Mouse (Mus musculus): ENCODE results near the gene Nek11. TPM values are rescaled to one million over a fixed set of nuclear protein-coding genes. Genes with fewer than 3 reads are reported as not detected.

The Nek11 gene
- total and polyA plus RNA-seq, 3 experiments = 0.25 TPM; not detected in 2

DNA sequence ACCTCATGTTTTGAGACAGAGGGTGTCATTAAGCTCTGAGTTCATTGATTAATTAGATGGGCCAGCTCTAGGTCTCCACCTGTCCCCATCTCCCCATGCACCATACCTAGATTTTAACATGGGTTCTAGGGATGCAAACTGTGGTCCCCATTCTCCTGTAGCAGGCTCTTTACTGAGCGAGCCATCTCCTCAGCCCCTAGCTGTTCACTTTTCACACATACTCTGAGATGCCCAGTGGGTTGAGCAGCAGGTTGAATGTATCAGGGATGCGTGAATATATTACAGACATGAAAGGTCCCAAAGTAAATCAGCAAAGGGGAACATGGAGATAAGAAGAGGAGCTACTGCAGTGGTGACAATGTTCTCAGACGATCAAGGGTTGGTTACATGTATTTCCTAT is 52.8 kb downstream of the Nek11 start:
- H3K4me3 ChIP-seq = no peak overlapping the region
- no peaks in the 10 kb centered on the region for H3K4me1 ChIP-seq (ENCODE audit: control insufficient read depth, insufficient read depth, low read length)
- no peak for DNase-seq
- WGBS = 79% methylated on average over 3 of the region's 3 CpGs
- no peak overlapping the region for H3K9ac ChIP-seq (ENCODE audit: low read depth, low read length)
- no peaks in the 10 kb centered on the region for H3K36me3 ChIP-seq (ENCODE audit: control insufficient read depth, insufficient read depth, low read length)
- H3K27ac ChIP-seq = no peak overlapping the region
- TF ChIP-seq POLR2A (IDR thresholded peaks at IDR 0.05; ENCODE audit: insufficient read depth, low read depth, low read length) = no peak
- TF ChIP-seq CTCF (IDR thresholded peaks at IDR 0.05) = no peak
- TF ChIP-seq EP300 (IDR thresholded peaks at IDR 0.05; ENCODE audit: insufficient read depth, low read depth, low read length) = no peak
- intact Hi-C loops (cut with DNase I) = no loop called here
- H3K79me2 ChIP-seq (replicated peaks; ENCODE audit: control insufficient read depth, insufficient read depth, low read length) = no peaks in the 10 kb centered on the region
- no peaks in the 10 kb centered on the region for H3K27me3 ChIP-seq (ENCODE audit: control insufficient read depth, insufficient read depth, low read length)

DNA sequence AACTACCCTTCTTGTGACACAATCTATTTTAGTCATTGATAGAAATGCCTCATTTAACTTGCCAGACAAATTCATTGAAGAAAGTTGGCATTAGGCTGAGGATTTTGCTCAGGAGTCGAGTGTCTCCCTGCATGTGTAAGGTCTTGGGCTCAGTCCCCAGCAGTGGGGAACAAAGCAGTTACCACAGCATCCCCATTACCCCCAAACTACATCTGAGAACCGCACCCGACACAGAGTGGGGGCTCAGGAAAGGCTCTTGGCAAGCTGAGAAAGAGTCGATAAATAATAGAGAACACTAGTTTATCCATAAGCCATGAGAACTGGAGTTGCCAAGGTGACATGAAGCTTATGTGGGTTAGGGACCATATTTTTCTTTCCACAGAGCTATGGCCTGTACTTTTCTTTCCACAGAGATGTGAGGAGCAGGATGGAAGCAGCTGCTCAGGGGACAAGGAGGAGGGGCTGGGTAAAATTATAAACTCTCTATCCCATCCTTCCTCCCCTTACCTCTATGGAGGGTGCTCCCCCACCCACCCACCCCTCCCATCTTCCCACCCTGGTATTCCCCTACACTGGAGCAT is 62.8 kb downstream of the Nek11 start:
- TF ChIP-seq POLR2A (IDR thresholded peaks at IDR 0.05; ENCODE audit: insufficient read depth, low read depth, low read length) = no peak
- TF ChIP-seq CTCF (IDR thresholded peaks at IDR 0.05) = no peak
- no peak for TF ChIP-seq EP300 (IDR thresholded peaks at IDR 0.05; ENCODE audit: insufficient read depth, low read depth, low read length)
- Histone ChIP-seq H3K4me1 (ENCODE audit: control insufficient read depth, insufficient read depth, low read length) (no peaks in the 10 kb centered on the region), H3K79me2 (replicated peaks; ENCODE audit: control insufficient read depth, insufficient read depth, low read length) (no peaks in the 10 kb centered on the region), H3K9ac (ENCODE audit: low read depth, low read length) (no peak overlapping the region), H3K4me3 (no peak overlapping the region), H3K27ac (no peak overlapping the region), H3K27me3 (ENCODE audit: control insufficient read depth, insufficient read depth, low read length) (no peaks in the 10 kb centered on the region), H3K36me3 (ENCODE audit: control insufficient read depth, insufficient read depth, low read length) (no peaks in the 10 kb centered on the region)
- intact Hi-C loops (cut with DNase I) = no loop called here
- 67% methylated on average over 4 of the region's 4 CpGs for WGBS
- no peak for DNase-seq

DNA sequence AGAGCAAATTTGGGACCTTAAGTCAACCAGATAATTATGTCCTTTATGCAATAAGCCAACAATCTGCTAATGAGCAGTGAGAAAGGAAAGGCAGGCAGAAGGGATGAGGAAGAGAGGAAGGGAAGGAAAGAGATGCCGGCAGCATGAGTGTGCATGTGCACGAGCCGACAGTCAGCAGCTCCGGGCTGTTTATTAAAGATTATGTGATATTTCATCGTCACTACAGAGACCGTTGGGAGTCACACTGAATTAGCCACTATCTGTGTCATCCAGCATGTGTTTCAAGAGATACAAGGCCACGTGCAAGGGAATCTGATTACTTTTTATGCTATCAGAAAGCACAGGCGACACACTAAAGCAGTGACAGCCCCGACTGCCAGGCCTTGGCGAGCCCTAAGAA is 73.5 kb downstream of the Nek11 start:
- no peak for DNase-seq
- Histone ChIP-seq H3K27me3 (ENCODE audit: control insufficient read depth, insufficient read depth, low read length) (no peaks in the 10 kb centered on the region), H3K36me3 (ENCODE audit: control insufficient read depth, insufficient read depth, low read length) (no peaks in the 10 kb centered on the region), H3K4me1 (ENCODE audit: control insufficient read depth, insufficient read depth, low read length) (no peaks in the 10 kb centered on the region), H3K79me2 (replicated peaks; ENCODE audit: control insufficient read depth, insufficient read depth, low read length) (no peaks in the 10 kb centered on the region), H3K4me3 (no peak overlapping the region), H3K9ac (ENCODE audit: low read depth, low read length) (no peak overlapping the region), H3K27ac (no peak overlapping the region)
- intact Hi-C loops (cut with DNase I) = no loop called here
- 75% methylated on average over 10 of the region's 10 CpGs for WGBS
- no peak for TF ChIP-seq CTCF (IDR thresholded peaks at IDR 0.05)
- no peak for TF ChIP-seq POLR2A (IDR thresholded peaks at IDR 0.05; ENCODE audit: insufficient read depth, low read depth, low read length)
- TF ChIP-seq EP300 (IDR thresholded peaks at IDR 0.05; ENCODE audit: insufficient read depth, low read depth, low read length) = no peak

DNA sequence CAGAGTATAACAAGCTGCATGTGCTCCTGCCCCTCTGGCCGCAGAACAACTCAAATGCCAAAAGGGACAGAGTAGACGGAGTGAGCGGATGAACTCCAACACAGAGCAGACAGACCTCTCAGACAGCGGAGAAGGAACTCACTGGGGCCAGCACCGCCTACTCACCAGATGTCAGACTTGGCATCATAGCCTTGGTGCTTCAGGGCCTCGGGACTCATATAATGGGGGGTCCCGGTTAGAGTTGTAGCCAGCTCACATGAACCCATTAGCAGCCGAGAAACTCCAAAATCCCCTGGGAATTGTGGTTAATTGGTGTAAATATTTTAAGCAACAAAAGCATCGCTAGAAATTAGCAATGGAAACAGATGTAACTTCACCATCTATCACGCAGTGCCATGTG is 82.1 kb downstream of the Nek11 start:
- WGBS = 75% methylated on average over 10 of the region's 10 CpGs
- TF ChIP-seq EP300 (IDR thresholded peaks at IDR 0.05; ENCODE audit: insufficient read depth, low read depth, low read length) = no peak
- no peak for TF ChIP-seq POLR2A (IDR thresholded peaks at IDR 0.05; ENCODE audit: insufficient read depth, low read depth, low read length)
- no peak for TF ChIP-seq CTCF (IDR thresholded peaks at IDR 0.05)
- H3K27me3 ChIP-seq (ENCODE audit: control insufficient read depth, insufficient read depth, low read length) = no peaks in the 10 kb centered on the region
- H3K4me3 ChIP-seq = no peak overlapping the region
- intact Hi-C loops (cut with DNase I) = no loop called here
- H3K9ac ChIP-seq (ENCODE audit: low read depth, low read length) = no peak overlapping the region
- no peak overlapping the region for H3K27ac ChIP-seq
- H3K79me2 ChIP-seq (replicated peaks; ENCODE audit: control insufficient read depth, insufficient read depth, low read length) = no peaks in the 10 kb centered on the region
- no peak for DNase-seq
- no peaks in the 10 kb centered on the region for H3K36me3 ChIP-seq (ENCODE audit: control insufficient read depth, insufficient read depth, low read length)
- no peaks in the 10 kb centered on the region for H3K4me1 ChIP-seq (ENCODE audit: control insufficient read depth, insufficient read depth, low read length)

DNA sequence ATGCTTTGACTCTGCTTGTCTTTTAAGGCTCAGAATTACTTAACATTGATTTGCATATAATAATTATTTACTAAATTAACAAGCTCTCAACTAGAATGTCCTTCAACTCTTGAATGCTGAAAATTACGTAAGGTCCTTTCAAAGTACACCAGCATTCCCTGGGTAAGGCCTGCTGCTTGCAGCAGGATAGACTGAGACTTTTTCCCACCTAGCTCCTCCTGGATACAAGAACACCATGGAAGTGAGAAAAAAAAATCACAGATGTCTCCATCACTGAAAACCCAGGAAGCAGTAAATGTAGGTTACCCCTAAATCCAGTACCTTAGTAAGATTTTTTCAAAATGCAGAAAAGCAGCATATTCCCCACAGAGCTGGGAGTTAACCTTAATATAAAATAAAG is 82.6 kb downstream of the Nek11 start:
- Histone ChIP-seq H3K27ac (no peak overlapping the region), H3K27me3 (ENCODE audit: control insufficient read depth, insufficient read depth, low read length) (no peaks in the 10 kb centered on the region), H3K4me3 (no peak overlapping the region), H3K4me1 (ENCODE audit: control insufficient read depth, insufficient read depth, low read length) (no peaks in the 10 kb centered on the region), H3K36me3 (ENCODE audit: control insufficient read depth, insufficient read depth, low read length) (no peaks in the 10 kb centered on the region), H3K79me2 (replicated peaks; ENCODE audit: control insufficient read depth, insufficient read depth, low read length) (no peaks in the 10 kb centered on the region), H3K9ac (ENCODE audit: low read depth, low read length) (no peak overlapping the region)
- DNase-seq = no peak
- intact Hi-C loops (cut with DNase I) = no loop called here
- TF ChIP-seq EP300 (IDR thresholded peaks at IDR 0.05; ENCODE audit: insufficient read depth, low read depth, low read length) (no peak), POLR2A (IDR thresholded peaks at IDR 0.05; ENCODE audit: insufficient read depth, low read depth, low read length) (no peak), CTCF (IDR thresholded peaks at IDR 0.05) (no peak)
- WGBS = 82% methylated on average over 1 of the region's 1 CpGs

DNA sequence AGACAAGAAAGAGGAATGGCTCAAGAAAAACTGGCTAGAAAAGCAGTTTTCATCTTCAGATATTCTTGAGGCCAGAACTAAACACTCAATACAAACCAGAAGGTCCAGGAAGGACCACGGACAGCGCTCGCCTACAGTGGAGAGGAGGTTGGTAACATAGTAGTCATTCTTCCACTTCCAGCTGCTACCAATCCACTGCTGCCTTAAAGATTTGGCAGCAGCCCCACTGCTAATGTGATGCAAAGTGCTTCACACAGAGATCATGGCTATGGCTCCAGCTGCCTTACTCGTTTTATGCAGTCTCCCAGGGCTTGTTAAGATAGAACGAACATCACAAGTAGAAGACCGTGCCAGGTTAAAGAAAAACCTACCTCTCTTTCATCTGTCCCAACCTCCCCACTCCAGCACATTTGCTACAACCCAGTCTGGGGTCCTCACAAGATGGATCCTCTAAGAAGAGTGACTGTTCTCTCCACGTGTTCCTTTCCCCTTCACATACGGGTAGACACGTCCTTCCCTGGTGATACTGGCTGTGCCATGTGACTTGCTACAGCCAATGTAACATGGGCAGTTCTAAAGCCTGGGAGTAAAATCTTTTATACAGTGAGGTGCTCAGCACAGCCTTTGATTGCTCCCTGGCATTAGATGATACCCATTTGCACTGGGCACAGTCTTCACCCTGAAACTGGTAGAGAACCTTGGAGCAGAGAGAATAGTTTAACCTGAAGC is 85.6 kb downstream of the Nek11 start:
- no peak overlapping the region for H3K9ac ChIP-seq (ENCODE audit: low read depth, low read length)
- TF ChIP-seq CTCF (IDR thresholded peaks at IDR 0.05) (no peak), EP300 (IDR thresholded peaks at IDR 0.05; ENCODE audit: insufficient read depth, low read depth, low read length) (no peak), POLR2A (IDR thresholded peaks at IDR 0.05; ENCODE audit: insufficient read depth, low read depth, low read length) (no peak)
- no peaks in the 10 kb centered on the region for H3K36me3 ChIP-seq (ENCODE audit: control insufficient read depth, insufficient read depth, low read length)
- 0 out of 2 replicates have a peak, but pooled peaks cover 1% of the 10 kb centered on the region for H3K27me3 ChIP-seq (ENCODE audit: control insufficient read depth, insufficient read depth, low read length)
- intact Hi-C loops (cut with DNase I) = no loop called here
- WGBS = 31% methylated on average over 9 of the region's 9 CpGs
- H3K4me1 ChIP-seq (ENCODE audit: control insufficient read depth, insufficient read depth, low read length) = no peaks in the 10 kb centered on the region
- no peak overlapping the region for H3K27ac ChIP-seq
- H3K4me3 ChIP-seq = no peak overlapping the region
- H3K79me2 ChIP-seq (replicated peaks; ENCODE audit: control insufficient read depth, insufficient read depth, low read length) = no peaks in the 10 kb centered on the region
- DNase-seq = no peak

Data from heart, adult 2 months (tissue).